Mouse (Mus musculus): ENCODE results near the gene Ddx46. TPM values are rescaled to one million over a fixed set of nuclear protein-coding genes. Genes with fewer than 3 reads are reported as not detected.

Ddx46 gene
- polyA plus RNA-seq (2016; fragmentation: Nextera tagmentation; extraction: Ambion mirVana), result 28.2 and 30.2 TPM in 2 replicates

DNA sequence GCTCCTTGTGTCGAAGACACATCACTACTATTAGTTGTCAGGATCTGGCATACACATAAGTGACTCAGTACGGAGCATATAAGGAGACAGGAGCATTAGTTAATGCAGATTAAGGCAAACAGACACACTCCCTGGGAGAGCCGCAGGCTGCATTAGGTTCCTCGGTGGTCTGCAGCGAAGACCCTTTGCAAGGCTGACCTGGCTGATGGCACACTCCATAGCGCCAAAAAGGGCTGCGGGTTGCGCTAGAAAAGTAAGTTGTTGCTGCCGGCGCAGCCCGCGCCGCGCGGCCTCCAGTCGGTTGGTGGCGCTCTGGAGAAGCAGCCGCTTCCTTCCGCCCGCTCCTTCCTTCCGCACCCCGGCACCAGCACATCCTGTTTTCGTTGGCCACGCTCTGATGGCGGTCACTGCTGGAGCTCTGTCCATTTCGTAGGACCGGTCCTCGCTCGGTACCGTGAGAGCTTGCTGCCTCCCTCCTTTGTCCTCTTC, at the start of gene Ddx46:
TSS of gene Ddx46 (plus strand) at position 389 of the 489 bp plus-strand sequence.
- H3K9me3 ChIP-seq (replicated peaks), result no peaks in the 10 kb centered on the region
- H3K4me3 ChIP-seq, result peak within 1 kb of the TSS; percentile 95
- peaks cover 28% of the 10 kb centered on the region for H3K4me1 ChIP-seq
- peak within 1 kb of the TSS; percentile 65 for H3K27ac ChIP-seq
- peak within 1 kb of the TSS; percentile 90 for H3K4me2 ChIP-seq
- ATAC-seq, result peak; percentile 89
- peaks cover 66% of the 10 kb centered on the region for H3K36me3 ChIP-seq
- H3K9ac ChIP-seq, result peak within 1 kb of the TSS; percentile 88
- H3K27me3 ChIP-seq (replicated peaks), result no peaks in the 10 kb centered on the region
- 4% methylated on average over 30 of the region's 30 CpGs for WGBS (ENCODE audit: insufficient replicate concordance)

DNA sequence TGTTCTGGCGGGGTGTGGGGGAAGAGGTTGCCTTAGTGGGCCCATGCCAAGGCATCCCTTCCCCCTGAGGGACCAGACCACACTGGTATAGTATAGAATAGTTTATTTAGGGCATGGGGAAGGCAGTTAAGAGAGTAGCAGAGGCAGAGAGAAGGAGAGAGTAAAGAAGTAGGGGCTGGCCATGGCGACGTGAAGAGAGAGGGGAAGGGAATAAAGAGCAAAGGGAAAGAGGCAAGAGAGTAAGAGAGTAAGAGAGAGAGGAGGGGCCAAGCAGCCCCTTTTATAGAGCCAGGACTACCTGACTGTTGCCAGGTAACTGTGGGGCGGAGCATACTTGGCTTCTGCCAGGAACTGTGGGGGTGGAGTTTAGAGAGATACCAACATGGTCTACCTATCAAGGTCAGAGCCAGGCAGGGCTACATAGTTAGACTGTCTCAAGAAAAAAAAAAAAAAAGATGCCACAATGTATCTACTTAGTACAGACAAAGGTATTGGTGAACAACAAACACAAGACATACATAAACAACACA, 42.8 kb upstream of the Ddx46 start:
- WGBS (ENCODE audit: insufficient replicate concordance), result 71% methylated on average over 4 of the region's 4 CpGs
- peaks cover 32% of the 10 kb centered on the region for H3K36me3 ChIP-seq
- peak overlapping the region; percentile 79 for H3K4me2 ChIP-seq
- no peak overlapping the region for H3K4me3 ChIP-seq
- H3K9ac ChIP-seq, result no peak overlapping the region
- H3K9me3 ChIP-seq (replicated peaks), result no peaks in the 10 kb centered on the region
- peak; percentile 23; the same call in 1 of the 2 replicates for ATAC-seq
- H3K4me1 ChIP-seq, result peaks cover 24% of the 10 kb centered on the region
- peaks cover 9% of the 10 kb centered on the region; the same call in 1 of the 2 replicates for H3K27me3 ChIP-seq (replicated peaks)
- no peak overlapping the region for H3K27ac ChIP-seq

DNA sequence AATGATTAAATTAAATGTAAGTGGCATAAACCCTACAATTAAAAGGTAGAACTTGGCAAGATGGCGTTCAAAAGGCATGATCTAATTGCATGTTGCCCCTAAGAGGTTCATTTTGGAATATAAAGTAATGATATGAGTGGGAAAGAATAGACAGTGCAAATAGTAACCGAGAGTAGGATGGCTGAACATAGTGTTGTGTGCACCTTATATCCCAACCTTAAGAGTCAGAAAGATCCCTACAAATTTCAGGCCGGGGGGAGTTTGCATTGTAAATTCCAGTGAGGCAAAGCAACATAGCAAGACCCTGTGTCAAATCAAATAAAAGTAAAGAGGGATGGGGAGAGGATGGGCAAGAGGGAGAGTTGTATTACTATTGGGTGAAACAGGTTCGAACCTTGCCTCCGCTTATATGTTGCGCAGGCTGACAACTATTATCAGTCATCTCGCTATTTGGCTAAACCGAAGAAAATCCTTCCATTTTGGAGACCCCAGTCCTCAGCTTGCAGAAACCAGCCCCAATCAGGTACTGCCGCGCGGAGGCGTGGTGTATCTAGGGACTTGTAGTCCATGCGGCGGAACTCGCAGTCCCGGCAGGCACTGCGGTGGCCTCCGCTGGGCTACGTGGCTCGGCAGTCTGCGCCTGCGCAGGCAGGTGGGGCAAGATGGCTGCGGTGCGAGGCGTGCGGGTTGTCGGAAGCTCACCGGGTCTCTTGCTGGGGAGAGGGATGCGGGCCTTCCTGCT, 42.1 kb upstream of the Ddx46 start:
- H3K27ac ChIP-seq, result peak overlapping the region; percentile 70
- peaks cover 24% of the 10 kb centered on the region for H3K4me1 ChIP-seq
- H3K9ac ChIP-seq, result peak overlapping the region; percentile 94
- peak overlapping the region; percentile 95 for H3K4me3 ChIP-seq
- H3K4me2 ChIP-seq, result peak overlapping the region; percentile 79
- H3K27me3 ChIP-seq (replicated peaks), result peaks cover 9% of the 10 kb centered on the region; the same call in 1 of the 2 replicates
- no peaks in the 10 kb centered on the region for H3K9me3 ChIP-seq (replicated peaks)
- 4% methylated on average over 29 of the region's 29 CpGs for WGBS (ENCODE audit: insufficient replicate concordance)
- ATAC-seq, result peak; percentile 96
- peaks cover 39% of the 10 kb centered on the region for H3K36me3 ChIP-seq

DNA sequence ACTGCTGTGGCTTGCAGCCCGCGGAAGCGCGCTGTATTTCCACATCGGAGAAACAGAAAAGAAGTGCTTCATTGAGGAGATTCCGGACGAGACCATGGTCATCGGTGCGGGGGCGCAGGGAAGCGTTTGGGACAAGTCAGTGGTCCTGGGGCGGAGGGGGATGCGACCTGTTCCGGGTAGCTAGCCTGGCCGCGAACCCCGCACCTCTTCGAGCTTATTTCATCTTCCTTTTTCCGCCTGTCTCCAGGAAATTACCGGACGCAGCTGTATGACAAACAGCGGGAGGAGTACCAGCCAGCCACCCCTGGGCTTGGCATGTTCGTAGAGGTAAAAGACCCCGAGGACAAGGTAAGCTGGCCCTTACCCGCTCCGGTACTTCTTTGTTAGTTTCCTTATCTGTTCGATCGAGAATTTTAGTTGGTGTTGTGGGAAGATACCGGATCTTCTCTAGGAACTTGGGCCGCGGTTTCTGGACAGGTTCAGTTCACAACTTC, 41.5 kb upstream of the Ddx46 start:
- Histone ChIP-seq H3K36me3 (peaks cover 45% of the 10 kb centered on the region), H3K27me3 (replicated peaks) (peaks cover 6% of the 10 kb centered on the region; the same call in 1 of the 2 replicates), H3K4me2 (peak overlapping the region; percentile 79), H3K9me3 (replicated peaks) (no peaks in the 10 kb centered on the region), H3K27ac (peak overlapping the region; percentile 70), H3K4me1 (peaks cover 24% of the 10 kb centered on the region), H3K9ac (peak overlapping the region; percentile 94), H3K4me3 (peak overlapping the region; percentile 95)
- under 1% methylated on average over 31 of the region's 31 CpGs for WGBS (ENCODE audit: insufficient replicate concordance)
- peak; percentile 48 for ATAC-seq

DNA sequence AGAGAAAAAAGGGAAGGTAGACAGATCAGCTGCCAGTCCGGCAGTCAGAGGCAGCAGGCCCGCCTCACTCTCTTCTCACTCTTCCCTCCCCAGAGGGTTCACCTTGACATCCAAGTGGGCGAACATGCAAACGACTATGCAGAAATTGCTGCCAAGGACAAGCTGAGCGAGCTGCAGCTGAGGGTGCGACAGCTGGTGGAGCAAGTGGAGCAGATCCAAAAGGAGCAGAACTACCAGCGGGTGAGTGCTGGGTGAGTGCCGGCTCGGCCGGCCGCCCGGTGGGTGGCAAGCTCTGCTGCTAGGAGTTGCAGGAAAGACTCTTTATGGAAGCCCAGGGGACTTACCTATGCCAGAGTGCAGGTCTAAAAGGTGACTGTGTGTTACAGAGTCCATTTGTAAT, 39.5 kb upstream of the Ddx46 start:
- Histone ChIP-seq H3K4me2 (no peak overlapping the region), H3K4me3 (no peak overlapping the region), H3K9me3 (replicated peaks) (no peaks in the 10 kb centered on the region), H3K4me1 (peaks cover 39% of the 10 kb centered on the region), H3K36me3 (peaks cover 47% of the 10 kb centered on the region), H3K9ac (no peak overlapping the region), H3K27me3 (replicated peaks) (no peaks in the 10 kb centered on the region), H3K27ac (no peak overlapping the region)
- 90% methylated on average over 12 of the region's 12 CpGs for WGBS (ENCODE audit: insufficient replicate concordance)
- no peak for ATAC-seq

DNA sequence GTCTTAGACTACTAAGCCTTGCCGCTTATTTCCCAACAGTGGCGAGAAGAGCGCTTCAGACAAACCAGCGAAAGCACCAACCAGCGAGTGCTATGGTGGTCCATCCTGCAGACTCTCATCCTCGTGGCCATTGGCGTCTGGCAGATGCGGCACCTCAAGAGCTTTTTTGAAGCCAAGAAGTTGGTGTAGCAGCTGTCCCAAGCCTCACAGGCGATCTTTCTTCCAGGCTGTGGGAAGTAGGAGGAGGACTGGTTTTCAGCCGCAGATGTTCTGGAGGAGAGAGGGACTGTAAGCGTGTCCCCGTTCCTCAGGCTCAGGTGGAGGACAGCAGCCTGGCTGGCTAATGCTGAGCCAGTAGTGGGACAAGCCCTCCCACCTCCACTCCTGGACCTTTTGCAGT, 38.0 kb upstream of the Ddx46 start:
- Histone ChIP-seq H3K9me3 (replicated peaks) (no peaks in the 10 kb centered on the region), H3K4me1 (peaks cover 46% of the 10 kb centered on the region), H3K27ac (no peak overlapping the region), H3K4me3 (no peak overlapping the region), H3K36me3 (peaks cover 47% of the 10 kb centered on the region), H3K27me3 (replicated peaks) (no peaks in the 10 kb centered on the region), H3K9ac (no peak overlapping the region), H3K4me2 (no peak overlapping the region)
- no peak for ATAC-seq
- WGBS (ENCODE audit: insufficient replicate concordance), result 93% methylated on average over 12 of the region's 12 CpGs

DNA sequence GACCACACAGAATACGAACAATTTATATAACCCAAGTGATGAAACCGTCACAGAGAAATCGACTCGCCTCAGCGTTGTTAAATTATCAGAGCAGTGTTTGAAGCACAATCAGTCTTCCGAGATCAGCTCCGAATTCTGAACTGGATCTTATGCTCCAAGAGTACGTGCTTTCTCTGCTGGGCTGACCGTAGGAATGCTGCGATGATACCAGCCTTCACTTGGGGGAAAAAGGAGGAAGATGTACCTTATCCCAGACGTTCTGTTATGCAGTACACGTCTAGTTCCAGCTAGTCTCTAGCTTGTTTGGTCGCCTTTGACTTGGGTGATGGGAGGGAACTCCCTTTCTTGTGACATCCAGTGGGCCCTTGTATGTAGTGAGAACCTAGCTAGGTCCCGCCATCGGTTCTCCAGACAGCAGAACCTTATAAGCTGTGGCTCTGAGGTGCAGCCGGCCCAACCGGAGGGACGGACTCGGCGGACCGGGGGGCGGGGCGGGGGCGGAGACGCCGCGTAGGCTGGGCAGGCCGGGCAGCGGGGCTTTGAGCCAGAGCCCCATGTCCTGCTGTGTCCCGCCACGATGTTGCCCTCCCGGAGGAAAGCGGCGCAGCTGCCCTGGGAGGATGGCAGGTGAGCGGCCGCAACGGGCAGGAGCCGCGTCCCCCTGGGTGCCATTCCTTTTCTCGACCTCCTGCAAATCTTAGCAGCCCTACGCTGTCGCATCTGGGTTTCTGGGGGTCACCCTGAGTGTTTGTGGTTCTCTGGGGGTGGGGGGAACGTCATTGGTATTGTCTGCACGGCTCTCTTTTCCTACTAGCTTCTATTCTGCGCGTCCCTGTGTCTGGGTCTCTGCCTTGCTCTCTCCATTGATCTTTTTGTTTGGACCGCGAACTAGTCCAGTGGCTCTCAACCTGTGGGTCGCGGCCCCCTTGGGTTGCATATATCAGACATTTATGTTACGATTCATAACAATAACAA, 35.0 kb upstream of the Ddx46 start, which contains the start of gene B4galt7:
TSS of gene B4galt7 (plus strand) at position 331 of the 975 bp plus-strand sequence.
- Histone ChIP-seq H3K9ac (peak within 1 kb of the TSS; percentile 80), H3K36me3 (peaks cover 48% of the 10 kb centered on the region), H3K4me2 (peak within 1 kb of the TSS; percentile 93), H3K4me1 (peaks cover 23% of the 10 kb centered on the region), H3K27ac (peak within 1 kb of the TSS; percentile 64), H3K9me3 (replicated peaks) (no peaks in the 10 kb centered on the region), H3K27me3 (replicated peaks) (no peaks in the 10 kb centered on the region), H3K4me3 (peak within 1 kb of the TSS; percentile 82)
- peak; percentile 85 for ATAC-seq
- WGBS (ENCODE audit: insufficient replicate concordance), result 8% methylated on average over 51 of the region's 51 CpGs

DNA sequence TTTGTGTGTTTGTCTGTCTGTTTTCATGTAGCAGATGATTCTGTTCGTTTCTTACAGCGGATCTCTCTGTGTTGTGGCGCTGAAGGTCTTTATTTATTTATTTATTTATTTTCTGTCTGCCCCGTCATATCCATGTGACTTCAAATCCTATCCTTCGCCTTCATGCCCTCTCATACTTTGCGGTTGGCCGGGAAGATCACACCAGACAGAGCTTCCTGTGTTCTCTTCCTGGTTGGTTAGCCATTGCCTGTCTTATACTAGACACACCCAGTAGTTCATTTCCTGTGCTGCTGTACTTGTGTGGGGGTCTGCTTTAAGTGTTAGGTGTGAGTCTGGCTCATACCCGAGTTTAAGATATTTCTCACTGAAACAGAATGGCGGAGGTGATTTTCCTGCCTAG, 34.2 kb upstream of the Ddx46 start:
- Histone ChIP-seq H3K4me1 (peaks cover 23% of the 10 kb centered on the region), H3K27me3 (replicated peaks) (no peaks in the 10 kb centered on the region), H3K4me2 (peak overlapping the region; percentile 93), H3K9me3 (replicated peaks) (no peaks in the 10 kb centered on the region), H3K4me3 (peak overlapping the region; percentile 82), H3K27ac (no peak overlapping the region), H3K9ac (peak overlapping the region; percentile 80), H3K36me3 (peaks cover 44% of the 10 kb centered on the region)
- ATAC-seq, result no peak; the same call in 1 of the 2 replicates
- WGBS (ENCODE audit: insufficient replicate concordance), result 4% methylated on average over 9 of the region's 9 CpGs

DNA sequence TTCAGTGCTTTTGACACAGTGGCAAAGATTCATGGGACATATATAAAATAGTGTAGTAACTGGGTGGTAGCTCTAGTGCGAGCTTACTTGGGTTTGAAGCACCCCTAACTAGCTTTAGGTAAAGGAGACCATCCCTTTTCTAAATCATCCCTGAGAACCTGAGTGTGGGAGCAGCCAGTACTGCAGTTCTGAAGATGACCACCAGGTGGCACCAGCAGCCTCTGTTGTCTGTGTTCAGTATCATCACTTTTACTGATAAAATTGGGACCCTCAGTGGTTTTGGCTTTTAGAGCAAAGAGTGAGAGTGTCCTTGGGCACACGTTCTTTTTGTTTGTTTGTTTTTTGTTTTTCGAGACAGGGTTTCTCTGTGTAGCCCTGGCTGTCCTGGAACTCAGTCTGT, 33.2 kb upstream of the Ddx46 start:
- WGBS (ENCODE audit: insufficient replicate concordance), result 3% methylated on average over 3 of the region's 3 CpGs
- ATAC-seq, result no peak

DNA sequence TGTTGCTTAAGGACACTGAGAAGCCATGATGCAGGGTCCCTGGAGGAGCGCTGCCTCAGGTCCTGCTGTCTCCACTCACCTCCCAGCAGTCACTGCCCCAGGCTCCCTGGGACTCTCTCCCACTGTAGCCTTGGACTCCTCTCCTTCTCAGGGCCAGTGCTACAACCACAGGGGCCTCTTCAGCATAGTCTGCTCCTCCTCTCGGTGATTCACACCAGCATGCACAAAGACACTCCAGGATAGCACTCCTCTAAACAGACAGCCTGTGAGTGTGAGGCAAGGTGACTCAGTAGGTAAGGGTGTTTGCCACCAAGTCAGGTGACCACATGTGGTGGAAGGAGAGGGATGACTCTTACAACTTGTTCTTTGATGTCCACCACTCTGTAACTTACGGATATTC, 30.2 kb upstream of the Ddx46 start:
- no peaks in the 10 kb centered on the region for H3K9me3 ChIP-seq (replicated peaks)
- no peaks in the 10 kb centered on the region for H3K27me3 ChIP-seq (replicated peaks)
- H3K27ac ChIP-seq, result no peak overlapping the region
- peaks cover 13% of the 10 kb centered on the region for H3K4me1 ChIP-seq
- WGBS (ENCODE audit: insufficient replicate concordance), result 83% methylated on average over 3 of the region's 3 CpGs
- H3K9ac ChIP-seq, result no peak overlapping the region
- H3K4me3 ChIP-seq, result no peak overlapping the region
- H3K36me3 ChIP-seq, result peaks cover 50% of the 10 kb centered on the region
- no peak overlapping the region for H3K4me2 ChIP-seq
- ATAC-seq, result no peak

More for the DNA sequence above, 33.2 kb upstream of the Ddx46 start:
- H3K9ac ChIP-seq, result no peak overlapping the region
- H3K4me1 ChIP-seq, result peaks cover 23% of the 10 kb centered on the region
- H3K4me3 ChIP-seq, result no peak overlapping the region
- no peaks in the 10 kb centered on the region for H3K9me3 ChIP-seq (replicated peaks)
- H3K4me2 ChIP-seq, result no peak overlapping the region
- H3K27ac ChIP-seq, result no peak overlapping the region
- H3K27me3 ChIP-seq (replicated peaks), result no peaks in the 10 kb centered on the region
- H3K36me3 ChIP-seq, result peaks cover 40% of the 10 kb centered on the region

DNA sequence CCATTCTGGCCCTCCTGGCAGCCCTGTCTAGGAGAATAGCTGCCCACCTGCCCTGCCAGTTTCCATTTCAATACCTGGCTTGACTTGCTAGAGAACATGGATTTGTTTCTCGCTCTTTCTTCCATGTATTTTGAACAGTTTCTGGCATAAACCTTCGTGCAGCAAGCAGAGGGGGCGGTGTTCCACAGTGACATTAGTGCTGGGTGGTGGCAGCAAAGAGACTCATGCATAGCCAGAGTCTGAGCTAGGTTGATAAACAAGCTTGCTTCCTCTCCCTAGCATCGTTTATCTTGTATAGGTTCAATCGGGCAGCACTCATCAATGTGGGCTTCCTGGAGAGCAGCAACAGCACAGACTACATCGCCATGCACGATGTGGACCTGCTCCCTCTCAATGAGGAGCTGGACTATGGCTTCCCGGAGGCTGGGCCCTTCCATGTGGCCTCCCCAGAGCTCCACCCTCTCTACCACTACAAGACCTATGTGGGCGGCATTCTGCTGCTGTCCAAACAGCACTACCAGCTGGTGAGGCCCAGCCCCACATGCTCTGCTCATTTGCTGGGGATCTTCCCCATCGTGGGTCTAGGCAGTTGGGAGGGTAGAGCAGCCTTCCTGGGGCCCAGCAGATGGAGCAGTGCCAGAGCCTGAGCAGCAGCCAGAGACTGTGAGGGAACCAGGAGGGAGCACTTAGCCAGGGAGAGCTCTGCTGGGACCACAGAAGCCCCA, 27.8 kb upstream of the Ddx46 start:
- ATAC-seq, result no peak
- H3K27ac ChIP-seq, result no peak overlapping the region
- no peaks in the 10 kb centered on the region for H3K27me3 ChIP-seq (replicated peaks)
- no peaks in the 10 kb centered on the region for H3K9me3 ChIP-seq (replicated peaks)
- H3K4me1 ChIP-seq, result no peaks in the 10 kb centered on the region
- peaks cover 64% of the 10 kb centered on the region for H3K36me3 ChIP-seq
- 65% methylated on average over 10 of the region's 10 CpGs for WGBS (ENCODE audit: insufficient replicate concordance)
- no peak overlapping the region for H3K4me3 ChIP-seq
- no peak overlapping the region for H3K9ac ChIP-seq
- H3K4me2 ChIP-seq, result no peak overlapping the region

Data from liver, embryonic 12.5 days (tissue).